ENCODE assay signal across 21 mouse cellular contexts in genomic region chr7:139850677-139851076, GRCm38 (mm10). TPM values are rescaled to one million over a fixed set of nuclear protein-coding genes. Genes with fewer than 3 reads are reported as not detected.
A peak's percentile ranks its signal among the peaks of the same experiment; 100 is the strongest.
DNase-seq lines count a peak whose midpoint lies in the region; ATAC-seq and TF ChIP-seq lines count a peak whose summit lies in the region.
"Had no signal": no experiment of that assay in that cellular context is flagged by ENCODE, and none has a peak within 500 bp of the region (broad histone marks: within the 10 kb centered on the region; RNA-seq: fewer than 3 reads in every experiment).

No protein-coding gene starts in this region.

- H3K9me3 ChIP-seq in hindbrain, embryonic 10.5 days: no peaks in the 10 kb centered on the region
- H3K9me3 ChIP-seq in midbrain, embryonic 12.5 days: no peaks in the 10 kb centered on the region
- H3K9me3 ChIP-seq in neural tube, embryonic 14.5 days (ENCODE audit: control insufficient read depth, low read length): no peaks in the 10 kb centered on the region
- H3K9me3 ChIP-seq in heart, embryonic 11.5 days (replicated peaks; ENCODE audit: control insufficient read depth, low read length): no peaks in the 10 kb centered on the region
- H3K9me3 ChIP-seq: embryonic facial prominence, embryonic 10.5 days; heart, embryonic 13.5 days; limb, embryonic 13.5 days had no signal

- peaks cover 5% of the 10 kb centered on the region; the same call in 1 of the 2 replicates for H3K36me3 ChIP-seq in hindbrain, embryonic 10.5 days
- H3K36me3 ChIP-seq in midbrain, embryonic 12.5 days: 0 out of 2 replicates have a peak, but pooled peaks cover 21% of the 10 kb centered on the region
- H3K36me3 ChIP-seq in neural tube, embryonic 14.5 days (ENCODE audit: control insufficient read depth, insufficient read depth, low read length): no peaks in the 10 kb centered on the region
- H3K36me3 ChIP-seq in heart, embryonic 11.5 days (ENCODE audit: control insufficient read depth, insufficient read depth, low read length): no peaks in the 10 kb centered on the region
- H3K36me3 ChIP-seq: embryonic facial prominence, embryonic 10.5 days; heart, embryonic 13.5 days; limb, embryonic 13.5 days had no signal

- no peak; the same call in 1 of the 2 replicates for ATAC-seq in midbrain, embryonic 12.5 days (ENCODE audit: low FRiP score, low read depth)
- peak; percentile 44; the same call in 1 of the 2 replicates for ATAC-seq in neural tube, embryonic 14.5 days (ENCODE audit: low read depth)
- no peak for ATAC-seq in erythroid progenitor cell, adult 5-6 weeks (replicated peaks; ENCODE audit: low FRiP score, poor library complexity, severe bottlenecking)
- no peak for ATAC-seq in heart, embryonic 11.5 days (replicated peaks; ENCODE audit: insufficient number of reproducible peaks, low FRiP score, low TSS enrichment)
- ATAC-seq: lung, postnatal 0 days had no signal

- 66% methylated on average over 5 of the region's 5 CpGs for WGBS in hindbrain, embryonic 10.5 days
- 67% methylated on average over 5 of the region's 5 CpGs for WGBS in midbrain, embryonic 12.5 days
- 57% methylated on average over 5 of the region's 5 CpGs for WGBS in neural tube, embryonic 14.5 days
- WGBS in heart, embryonic 11.5 days (ENCODE audit: insufficient replicate concordance): 70% methylated on average over 5 of the region's 5 CpGs

- peaks cover 26% of the 10 kb centered on the region for H3K4me1 ChIP-seq in hindbrain, embryonic 10.5 days (replicated peaks)
- H3K4me1 ChIP-seq in midbrain, embryonic 12.5 days: peaks cover 25% of the 10 kb centered on the region
- peaks cover 25% of the 10 kb centered on the region for H3K4me1 ChIP-seq in neural tube, embryonic 14.5 days (ENCODE audit: control insufficient read depth, insufficient read depth, low read length)
- no peaks in the 10 kb centered on the region for H3K4me1 ChIP-seq in heart, embryonic 11.5 days (ENCODE audit: control insufficient read depth, insufficient read depth, low read length)
- H3K4me1 ChIP-seq: heart, embryonic 13.5 days had no signal

- peak overlapping the region; percentile 56 for H3K27ac ChIP-seq in left cerebral cortex, adult 2 months
- peak overlapping the region; percentile 43; the same call in 1 of the 2 replicates for H3K27ac ChIP-seq in hindbrain, embryonic 10.5 days
- H3K27ac ChIP-seq in midbrain, embryonic 12.5 days (replicated peaks): peak overlapping the region; percentile 65
- H3K27ac ChIP-seq in neural tube, embryonic 14.5 days (ENCODE audit: low read depth, low read length): peak overlapping the region; percentile 77
- no peak overlapping the region for H3K27ac ChIP-seq in heart, embryonic 11.5 days (ENCODE audit: low read depth, low read length)
- H3K27ac ChIP-seq: embryonic facial prominence, embryonic 10.5 days; heart, embryonic 13.5 days; limb, embryonic 13.5 days; liver, embryonic 14.5 days had no signal

- no peak overlapping the region for H3K4me3 ChIP-seq in left cerebral cortex, adult 2 months
- H3K4me3 ChIP-seq in hindbrain, embryonic 10.5 days: no peak overlapping the region
- no peak overlapping the region for H3K4me3 ChIP-seq in midbrain, embryonic 12.5 days
- no peak overlapping the region for H3K4me3 ChIP-seq in neural tube, embryonic 14.5 days (ENCODE audit: low read depth, low read length)
- no peak overlapping the region for H3K4me3 ChIP-seq in heart, embryonic 11.5 days (ENCODE audit: low read depth, low read length)
- H3K4me3 ChIP-seq: embryonic facial prominence, embryonic 10.5 days; heart, embryonic 13.5 days; limb, embryonic 13.5 days; myocyte had no signal

- no peak overlapping the region; the same call in 1 of the 2 replicates for H3K9ac ChIP-seq in midbrain, embryonic 12.5 days (replicated peaks)
- H3K9ac ChIP-seq in neural tube, embryonic 14.5 days (replicated peaks; ENCODE audit: low read depth, low read length): 0 out of 2 replicates have a peak overlapping the region, but pooled peaks have one; percentile 8
- no peak overlapping the region for H3K9ac ChIP-seq in heart, embryonic 11.5 days (ENCODE audit: low read depth, low read length)
- H3K9ac ChIP-seq: heart, embryonic 13.5 days; limb, embryonic 13.5 days; liver, embryonic 14.5 days had no signal

- no peak for DNase-seq in left cerebral cortex, adult 2 months (ENCODE audit: extremely low spot score in 1 of 2, low spot score in 2 of 2)
- no peak for DNase-seq in left cerebral cortex, adult 9 months (ENCODE audit: low spot score in 2 of 2)
- no peak for DNase-seq in hindbrain, embryonic 10.5 days (ENCODE audit: low spot score)
- DNase-seq in urinary bladder, postnatal 36 days (ENCODE audit: low spot score in 2 of 2): no peak
- DNase-seq: adrenal gland, adult 8-10 months; cerebellum, adult 11-12 months; cerebellum, postnatal 25 days; heart, postnatal 4 days; kidney, adult 11 months had no signal

- H3K27me3 ChIP-seq in hindbrain, embryonic 10.5 days (ENCODE audit: insufficient read depth, poor library complexity, severe bottlenecking): 0 out of 2 replicates have a peak, but pooled peaks cover 5% of the 10 kb centered on the region
- no peaks in the 10 kb centered on the region for H3K27me3 ChIP-seq in midbrain, embryonic 12.5 days
- H3K27me3 ChIP-seq in neural tube, embryonic 14.5 days (ENCODE audit: control insufficient read depth, insufficient read depth, low read length): no peaks in the 10 kb centered on the region
- no peaks in the 10 kb centered on the region for H3K27me3 ChIP-seq in heart, embryonic 11.5 days (ENCODE audit: control insufficient read depth, insufficient read depth, low read length)
- H3K27me3 ChIP-seq: heart, embryonic 13.5 days; limb, embryonic 13.5 days had no signal

- H3K4me2 ChIP-seq in midbrain, embryonic 12.5 days (replicated peaks): no peak overlapping the region
- H3K4me2 ChIP-seq in neural tube, embryonic 14.5 days (ENCODE audit: low read depth, low read length): no peak overlapping the region
- H3K4me2 ChIP-seq in heart, embryonic 11.5 days: no peak overlapping the region
- H3K4me2 ChIP-seq: heart, embryonic 13.5 days; limb, embryonic 13.5 days had no signal

- intact Hi-C loops in left cerebral cortex, adult 2 months (cut with DNase I): no loop called here

- no peak for TF ChIP-seq CTCF in left cerebral cortex, adult 2 months (IDR thresholded peaks at IDR 0.05)

RNA-seq across cellular contexts. Expression of gene Adgra1, which starts 16.7 kb away (rescaled TPM):
- total RNA-seq in left cerebral cortex, adult 2 months (2021): 10 to 100 TPM; 59.2 to 61.7 TPM
- 8.2 and 19.2 TPM in 2 replicates for polyA plus RNA-seq in hindbrain, embryonic 10.5 days (2016; fragmentation: Nextera tagmentation; extraction: Ambion mirVana)
- polyA plus RNA-seq in midbrain, embryonic 12.5 days (2016; fragmentation: Nextera tagmentation; extraction: Ambion mirVana): 27.0 and 30.3 TPM in 2 replicates
- 25.0 and 26.4 TPM in 2 replicates for polyA plus RNA-seq in neural tube, embryonic 14.5 days (2014; fragmentation: Nextera tagmentation; extraction: Ambion mirVana)
- not detected in 2 replicates for total RNA-seq in erythroid progenitor cell, adult 5-6 weeks (2015; ENCODE audit: low replicate concordance)
- not detected in 2 replicates for total RNA-seq in erythroid progenitor cell, adult 5-6 weeks (2017; ENCODE audit: low replicate concordance)
- not detected in 2 replicates for polyA plus RNA-seq in heart, embryonic 11.5 days (2014; fragmentation: Nextera tagmentation; extraction: Ambion mirVana)
- total RNA-seq: megakaryocyte, adult 5-6 weeks had no signal
- polyA plus RNA-seq: liver, embryonic 14.5 days; thymus, postnatal 0 days had no signal

RNA-seq across cellular contexts. Expression of gene Kndc1, which starts 43.8 kb away (rescaled TPM):
- 10 to 100 TPM; 77.7 to 80.4 TPM for total RNA-seq in left cerebral cortex, adult 2 months (2021)
- polyA plus RNA-seq in hindbrain, embryonic 10.5 days (2016; fragmentation: Nextera tagmentation; extraction: Ambion mirVana): 0.58 and 1.0 TPM in 2 replicates
- 1.2 and 1.5 TPM in 2 replicates for polyA plus RNA-seq in midbrain, embryonic 12.5 days (2016; fragmentation: Nextera tagmentation; extraction: Ambion mirVana)
- 18.8 and 28.5 TPM in 2 replicates for polyA plus RNA-seq in neural tube, embryonic 14.5 days (2014; fragmentation: Nextera tagmentation; extraction: Ambion mirVana)
- total RNA-seq in erythroid progenitor cell, adult 5-6 weeks (2015; ENCODE audit: low replicate concordance): not detected in 2 replicates
- total RNA-seq in erythroid progenitor cell, adult 5-6 weeks (2017; ENCODE audit: low replicate concordance): not detected in 2 replicates
- 0.03 TPM in 1 of 2 replicates, not detected in the other for polyA plus RNA-seq in heart, embryonic 11.5 days (2014; fragmentation: Nextera tagmentation; extraction: Ambion mirVana)
